Mouse (Mus musculus): ENCODE results near the gene Cdk19. TPM values are rescaled to one million over a fixed set of nuclear protein-coding genes. Genes with fewer than 3 reads are reported as not detected.

Gene Cdk19
- polyA plus RNA-seq, 1 experiment from 2014 or later: 15.7 TPM

DNA sequence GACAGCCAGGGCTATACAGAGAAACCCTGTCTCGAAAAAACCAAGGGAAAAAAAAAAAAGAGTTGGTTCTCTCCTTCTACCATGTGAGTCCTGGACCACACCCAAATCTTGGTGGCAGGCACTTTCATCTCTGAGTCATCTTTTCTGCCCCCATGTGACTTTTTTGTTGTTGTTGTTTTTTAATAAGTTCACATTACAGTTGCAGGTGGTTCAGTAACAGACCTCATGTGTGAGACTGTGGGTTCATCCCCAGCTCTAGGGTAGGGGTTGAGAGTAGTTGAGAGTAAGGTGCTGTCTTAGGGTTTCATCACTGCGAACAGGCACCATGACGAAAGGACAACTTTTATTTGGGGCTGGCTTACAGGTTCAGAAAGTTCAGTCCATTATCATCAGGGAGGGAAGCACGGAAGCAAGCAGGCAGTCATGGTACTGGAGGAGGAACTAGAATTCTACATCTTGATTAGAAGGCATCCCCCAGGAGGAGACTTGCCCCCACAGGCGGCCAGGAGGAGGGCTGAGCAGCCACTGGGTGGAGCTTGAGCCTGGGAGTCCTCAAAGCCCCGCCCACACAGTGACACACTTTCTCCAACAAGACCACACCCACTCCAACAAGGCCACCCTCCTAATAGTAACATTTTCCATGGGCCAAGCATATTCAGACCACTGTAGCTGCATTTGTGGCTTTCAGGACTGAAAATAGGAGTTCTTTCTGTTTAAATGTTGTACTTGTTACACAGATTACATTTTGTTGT, 29.3 kb upstream of the Cdk19 start:
- no peaks in the 10 kb centered on the region for H3K27me3 ChIP-seq (ENCODE audit: control insufficient read depth, insufficient read depth, low read length)
- H3K4me2 ChIP-seq (ENCODE audit: low read depth, low read length): no peak overlapping the region
- no peaks in the 10 kb centered on the region for H3K9me3 ChIP-seq (ENCODE audit: control insufficient read depth, low read length)
- no peaks in the 10 kb centered on the region for H3K36me3 ChIP-seq (ENCODE audit: control insufficient read depth, insufficient read depth, low read length)
- no peak overlapping the region for H3K4me3 ChIP-seq (ENCODE audit: low read depth, low read length)
- no peaks in the 10 kb centered on the region for H3K4me1 ChIP-seq (ENCODE audit: control insufficient read depth, insufficient read depth, low read length)
- H3K9ac ChIP-seq (replicated peaks; ENCODE audit: low read depth, low read length): no peak overlapping the region
- WGBS: 59% methylated on average over 6 of the region's 6 CpGs
- ATAC-seq (ENCODE audit: low read depth): no peak
- no peak overlapping the region for H3K27ac ChIP-seq (ENCODE audit: low read depth, low read length)

DNA sequence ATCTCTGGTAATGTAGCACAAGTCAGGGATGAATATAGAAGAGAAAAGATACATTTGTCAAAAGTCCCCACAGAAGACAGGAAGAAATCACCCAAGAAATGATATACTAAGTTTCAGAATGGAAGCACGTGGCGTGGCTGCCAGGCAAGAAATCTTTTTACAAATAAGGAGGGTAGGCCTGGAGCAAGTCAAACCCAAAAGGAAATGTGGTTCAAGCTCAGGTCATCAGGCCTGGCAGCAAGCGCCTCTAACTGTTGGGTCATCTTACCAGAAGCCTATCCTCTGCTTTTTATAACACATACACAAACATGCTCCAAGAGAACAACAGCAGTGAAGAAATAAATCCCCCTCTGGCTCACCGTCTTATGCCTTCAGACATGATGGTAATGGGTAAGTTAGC, 26.6 kb upstream of the Cdk19 start:
- Histone ChIP-seq H3K9ac (replicated peaks; ENCODE audit: low read depth, low read length) (no peak overlapping the region), H3K4me3 (ENCODE audit: low read depth, low read length) (no peak overlapping the region), H3K36me3 (ENCODE audit: control insufficient read depth, insufficient read depth, low read length) (no peaks in the 10 kb centered on the region), H3K27me3 (ENCODE audit: control insufficient read depth, insufficient read depth, low read length) (no peaks in the 10 kb centered on the region), H3K4me2 (ENCODE audit: low read depth, low read length) (no peak overlapping the region), H3K27ac (ENCODE audit: low read depth, low read length) (no peak overlapping the region), H3K9me3 (ENCODE audit: control insufficient read depth, low read length) (no peaks in the 10 kb centered on the region), H3K4me1 (ENCODE audit: control insufficient read depth, insufficient read depth, low read length) (no peaks in the 10 kb centered on the region)
- no peak for ATAC-seq (ENCODE audit: low read depth)
- 85% methylated on average over 4 of the region's 4 CpGs for WGBS

- no peak overlapping the region for H3K4me3 ChIP-seq (ENCODE audit: low read depth, low read length)
- no peaks in the 10 kb centered on the region for H3K4me1 ChIP-seq (ENCODE audit: control insufficient read depth, insufficient read depth, low read length)
- no peak overlapping the region for H3K4me2 ChIP-seq (ENCODE audit: low read depth, low read length)
- no peak overlapping the region for H3K27ac ChIP-seq (ENCODE audit: low read depth, low read length)
- WGBS: 71% methylated on average over 7 of the region's 7 CpGs
- H3K36me3 ChIP-seq (ENCODE audit: control insufficient read depth, insufficient read depth, low read length): no peaks in the 10 kb centered on the region
- H3K9me3 ChIP-seq (ENCODE audit: control insufficient read depth, low read length): no peaks in the 10 kb centered on the region
- no peak for ATAC-seq (ENCODE audit: low read depth)
- no peaks in the 10 kb centered on the region for H3K27me3 ChIP-seq (ENCODE audit: control insufficient read depth, insufficient read depth, low read length)
- no peak overlapping the region for H3K9ac ChIP-seq (replicated peaks; ENCODE audit: low read depth, low read length)
Observed at GRCm38 (mm10) chr10:40316841-40317585, 22.4 kb upstream of the Cdk19 start.

- no peak overlapping the region for H3K9ac ChIP-seq (replicated peaks; ENCODE audit: low read depth, low read length)
- ATAC-seq (ENCODE audit: low read depth): no peak
- WGBS: 92% methylated on average over 10 of the region's 10 CpGs
- no peaks in the 10 kb centered on the region for H3K36me3 ChIP-seq (ENCODE audit: control insufficient read depth, insufficient read depth, low read length)
- no peaks in the 10 kb centered on the region for H3K4me1 ChIP-seq (ENCODE audit: control insufficient read depth, insufficient read depth, low read length)
- no peak overlapping the region for H3K27ac ChIP-seq (ENCODE audit: low read depth, low read length)
- no peak overlapping the region for H3K4me3 ChIP-seq (ENCODE audit: low read depth, low read length)
- H3K4me2 ChIP-seq (ENCODE audit: low read depth, low read length): no peak overlapping the region
- H3K9me3 ChIP-seq (ENCODE audit: control insufficient read depth, low read length): no peaks in the 10 kb centered on the region
- H3K27me3 ChIP-seq (ENCODE audit: control insufficient read depth, insufficient read depth, low read length): no peaks in the 10 kb centered on the region
Observed at GRCm38 (mm10) chr10:40320306-40320705, 19.1 kb upstream of the Cdk19 start.

- WGBS: 83% methylated on average over 9 of the region's 9 CpGs
- no peak overlapping the region for H3K27ac ChIP-seq (ENCODE audit: low read depth, low read length)
- no peaks in the 10 kb centered on the region for H3K27me3 ChIP-seq (ENCODE audit: control insufficient read depth, insufficient read depth, low read length)
Observed at GRCm38 (mm10) chr10:40328004-40328551, 11.3 kb upstream of the Cdk19 start.

GRCm38 (mm10) chr10:40330262-40330661, 9.1 kb upstream of the Cdk19 start:
- Histone ChIP-seq H3K27ac (ENCODE audit: low read depth, low read length) (no peak overlapping the region), H3K9me3 (ENCODE audit: control insufficient read depth, low read length) (no peaks in the 10 kb centered on the region), H3K4me1 (ENCODE audit: control insufficient read depth, insufficient read depth, low read length) (no peaks in the 10 kb centered on the region), H3K36me3 (ENCODE audit: control insufficient read depth, insufficient read depth, low read length) (no peaks in the 10 kb centered on the region), H3K4me3 (ENCODE audit: low read depth, low read length) (no peak overlapping the region), H3K9ac (replicated peaks; ENCODE audit: low read depth, low read length) (no peak overlapping the region), H3K27me3 (ENCODE audit: control insufficient read depth, insufficient read depth, low read length) (no peaks in the 10 kb centered on the region), H3K4me2 (ENCODE audit: low read depth, low read length) (no peak overlapping the region)
- 89% methylated on average over 1 of the region's 1 CpGs for WGBS
- ATAC-seq (ENCODE audit: low read depth): no peak

More at GRCm38 (mm10) chr10:40328004-40328551, 11.3 kb upstream of the Cdk19 start:
- Histone ChIP-seq H3K9me3 (ENCODE audit: control insufficient read depth, low read length) (no peaks in the 10 kb centered on the region), H3K4me1 (ENCODE audit: control insufficient read depth, insufficient read depth, low read length) (no peaks in the 10 kb centered on the region), H3K9ac (replicated peaks; ENCODE audit: low read depth, low read length) (no peak overlapping the region), H3K36me3 (ENCODE audit: control insufficient read depth, insufficient read depth, low read length) (no peaks in the 10 kb centered on the region), H3K4me3 (ENCODE audit: low read depth, low read length) (no peak overlapping the region), H3K4me2 (ENCODE audit: low read depth, low read length) (no peak overlapping the region)
- no peak for ATAC-seq (ENCODE audit: low read depth)

DNA sequence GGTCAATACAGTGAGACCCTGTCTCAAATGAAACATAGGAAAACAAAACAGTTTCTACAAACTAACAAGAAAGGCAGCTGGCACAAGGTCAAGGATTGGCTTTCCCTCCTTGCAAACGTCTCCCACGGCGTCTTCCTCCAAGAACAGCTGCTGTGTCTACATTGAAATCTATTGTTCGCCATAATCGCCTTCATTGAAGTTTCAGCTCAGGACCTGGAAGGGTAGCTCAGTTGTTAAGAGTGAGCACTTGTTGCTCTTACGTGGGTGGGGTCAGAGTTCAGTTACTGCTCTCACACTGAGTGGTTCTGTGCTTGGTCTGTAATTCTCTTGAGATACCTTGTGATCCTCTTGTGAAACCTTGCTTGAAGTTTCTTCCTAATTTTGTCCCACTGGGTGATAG, 6.5 kb upstream of the Cdk19 start:
- H3K36me3 ChIP-seq (ENCODE audit: control insufficient read depth, insufficient read depth, low read length): no peaks in the 10 kb centered on the region
- H3K9ac ChIP-seq (replicated peaks; ENCODE audit: low read depth, low read length): no peak overlapping the region
- no peak overlapping the region for H3K27ac ChIP-seq (ENCODE audit: low read depth, low read length)
- no peaks in the 10 kb centered on the region for H3K9me3 ChIP-seq (ENCODE audit: control insufficient read depth, low read length)
- no peaks in the 10 kb centered on the region for H3K27me3 ChIP-seq (ENCODE audit: control insufficient read depth, insufficient read depth, low read length)
- no peak overlapping the region for H3K4me2 ChIP-seq (ENCODE audit: low read depth, low read length)
- WGBS: 71% methylated on average over 6 of the region's 6 CpGs
- no peaks in the 10 kb centered on the region for H3K4me1 ChIP-seq (ENCODE audit: control insufficient read depth, insufficient read depth, low read length)
- ATAC-seq (ENCODE audit: low read depth): no peak
- no peak overlapping the region for H3K4me3 ChIP-seq (ENCODE audit: low read depth, low read length)

GRCm38 (mm10) chr10:40342036-40342435, 2.7 kb downstream of the Cdk19 start:
- H3K4me2 ChIP-seq (ENCODE audit: low read depth, low read length): no peak overlapping the region
- WGBS: 79% methylated on average over 4 of the region's 4 CpGs
- ATAC-seq (ENCODE audit: low read depth): no peak
- H3K27me3 ChIP-seq (ENCODE audit: control insufficient read depth, insufficient read depth, low read length): no peaks in the 10 kb centered on the region
- no peaks in the 10 kb centered on the region for H3K9me3 ChIP-seq (ENCODE audit: control insufficient read depth, low read length)
- no peaks in the 10 kb centered on the region for H3K36me3 ChIP-seq (ENCODE audit: control insufficient read depth, insufficient read depth, low read length)
- H3K9ac ChIP-seq (replicated peaks; ENCODE audit: low read depth, low read length): no peak overlapping the region
- no peaks in the 10 kb centered on the region for H3K4me1 ChIP-seq (ENCODE audit: control insufficient read depth, insufficient read depth, low read length)
- H3K4me3 ChIP-seq (ENCODE audit: low read depth, low read length): no peak overlapping the region
- no peak overlapping the region for H3K27ac ChIP-seq (ENCODE audit: low read depth, low read length)

- Histone ChIP-seq H3K27me3 (ENCODE audit: control insufficient read depth, insufficient read depth, low read length) (no peaks in the 10 kb centered on the region), H3K9ac (replicated peaks; ENCODE audit: low read depth, low read length) (no peak overlapping the region), H3K4me2 (ENCODE audit: low read depth, low read length) (no peak overlapping the region), H3K9me3 (ENCODE audit: control insufficient read depth, low read length) (no peaks in the 10 kb centered on the region), H3K27ac (ENCODE audit: low read depth, low read length) (no peak overlapping the region), H3K4me1 (ENCODE audit: control insufficient read depth, insufficient read depth, low read length) (peaks cover 14% of the 10 kb centered on the region), H3K36me3 (ENCODE audit: control insufficient read depth, insufficient read depth, low read length) (no peaks in the 10 kb centered on the region), H3K4me3 (ENCODE audit: low read depth, low read length) (no peak overlapping the region)
- WGBS: 80% methylated on average over 3 of the region's 3 CpGs
- ATAC-seq (ENCODE audit: low read depth): no peak
Observed at GRCm38 (mm10) chr10:40346776-40347403, 7.5 kb downstream of the Cdk19 start.

Measured in neural tube, embryonic 14.5 days (tissue).